Mouse (Mus musculus): ENCODE data around the gene Gm33543.

Gm33543 gene

DNA sequence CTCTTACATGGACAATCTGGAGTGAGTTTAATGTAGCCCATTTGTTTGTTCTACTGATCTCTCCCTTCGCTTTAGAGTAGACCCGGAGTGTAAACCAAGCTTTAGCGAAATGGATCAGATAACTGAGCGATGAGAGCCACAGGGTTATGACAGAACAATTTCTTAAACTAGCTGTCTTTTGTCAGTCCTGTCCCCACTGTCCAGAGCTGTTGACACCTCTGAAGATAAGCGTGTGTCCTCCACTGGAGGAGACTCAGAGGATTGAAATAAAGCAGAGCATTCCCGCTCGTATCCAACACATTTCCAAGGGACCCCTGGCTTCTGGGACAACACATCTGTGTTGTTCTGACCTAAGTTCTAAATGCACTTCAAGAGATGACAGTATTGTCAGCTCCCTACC, 67.9 kb downstream of the Gm33543 start:
- DNase-seq, result no peak

DNA sequence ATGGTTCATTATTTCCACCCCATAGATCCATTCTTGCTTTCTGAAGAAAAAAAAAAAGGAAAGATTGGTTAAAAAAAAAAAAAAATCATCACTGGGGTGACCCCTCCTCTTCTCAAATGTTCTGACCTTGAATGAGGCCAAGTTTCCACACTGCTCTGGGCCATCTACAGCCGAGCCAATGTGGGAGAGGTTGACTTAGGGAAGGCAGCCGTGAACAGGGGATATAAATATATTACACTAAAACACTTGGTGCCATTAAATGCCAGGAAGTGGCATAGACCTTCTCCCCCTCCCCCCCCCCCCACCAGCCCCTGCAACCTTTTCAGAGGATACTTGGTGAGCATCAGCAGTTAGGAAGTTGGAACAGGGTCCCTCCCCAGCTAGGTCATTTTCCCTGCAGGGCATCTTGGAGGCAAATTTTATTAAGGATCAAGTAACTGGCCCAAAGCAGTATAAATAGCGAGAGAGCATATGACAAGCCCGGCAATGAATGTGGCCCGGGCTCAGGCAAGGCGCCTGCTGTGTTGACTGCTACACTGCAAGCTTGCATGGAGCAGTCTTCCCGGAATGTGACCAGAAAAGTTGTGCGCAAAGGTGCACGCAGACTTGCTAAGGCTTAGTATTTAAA, 68.6 kb downstream of the Gm33543 start:
- peak; percentile 31 to 75 for DNase-seq
